Mouse (Mus musculus) liver, adult 2 months (tissue): ENCODE data around the gene Washc3.

Source experiments
- CTCF ChIP-seq: fragments of 200-500 bp; IDR thresholded peaks from 2 replicates; pipeline ENCODE4 v1.5.1; 2011; ENCODE audit warnings: low read depth, low read length, control low read depth
- POLR2A ChIP-seq: fragments of 200-500 bp; IDR thresholded peaks from 2 replicates; pipeline ENCODE4 v1.6.1; 2011; ENCODE audit warnings: low read length, control low read depth; ENCODE audit not compliant: insufficient read depth; ENCODE audit errors: extremely low read depth

- TF ChIP-seq POLR2A: no peak
- no peak for TF ChIP-seq CTCF
These were observed 94.2 kb downstream of the Washc3 start for GRCm38 (mm10) chr10:88295091-88295490.
